Mouse (Mus musculus) thymus, adult 2 months (tissue): Measurements from ENCODE around the gene Ttc7.

ENCODE experiments used
- CTCF ChIP-seq: fragments of 200-500 bp; IDR thresholded peaks from 2 replicates; pipeline ENCODE4 v1.5.1; 2012; ENCODE audit warnings: mild to moderate bottlenecking, control low read depth, low read length, moderate library complexity, borderline replicate concordance; ENCODE audit not compliant: control insufficient read depth, poor library complexity, insufficient read depth; ENCODE audit errors: extremely low read depth
- POLR2A ChIP-seq: fragments of 200-500 bp; IDR thresholded peaks from 2 replicates; pipeline ENCODE4 v1.6.1; 2012; ENCODE audit warnings: mild to moderate bottlenecking, low read length, control low read depth, moderate library complexity; ENCODE audit not compliant: control insufficient read depth, poor library complexity, insufficient read depth; ENCODE audit errors: extremely low read depth

DNA sequence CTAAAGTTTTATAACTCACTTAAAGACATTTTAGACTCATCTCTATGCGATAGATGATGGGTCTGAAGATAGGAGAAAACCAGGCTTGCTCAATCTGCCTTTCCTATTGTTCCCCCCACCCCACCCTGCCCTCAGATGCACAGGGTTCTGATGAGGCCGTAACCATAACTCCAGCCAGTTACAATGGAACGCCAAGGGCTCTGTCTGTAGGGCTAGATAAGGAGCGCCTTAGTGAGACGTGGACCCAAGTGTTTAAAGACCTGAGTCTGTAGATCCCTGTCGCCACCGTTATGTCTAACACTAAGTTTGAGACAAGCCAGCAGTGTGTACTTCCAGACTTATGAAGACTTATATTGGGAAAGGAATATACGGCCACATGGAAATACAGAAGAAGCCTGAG lies 72.8 kb downstream of the Ttc7 start:
- TF ChIP-seq CTCF, result no peak
- no peak for TF ChIP-seq POLR2A
